Mouse (Mus musculus): ENCODE data around the gene Prdm16.

DNA sequence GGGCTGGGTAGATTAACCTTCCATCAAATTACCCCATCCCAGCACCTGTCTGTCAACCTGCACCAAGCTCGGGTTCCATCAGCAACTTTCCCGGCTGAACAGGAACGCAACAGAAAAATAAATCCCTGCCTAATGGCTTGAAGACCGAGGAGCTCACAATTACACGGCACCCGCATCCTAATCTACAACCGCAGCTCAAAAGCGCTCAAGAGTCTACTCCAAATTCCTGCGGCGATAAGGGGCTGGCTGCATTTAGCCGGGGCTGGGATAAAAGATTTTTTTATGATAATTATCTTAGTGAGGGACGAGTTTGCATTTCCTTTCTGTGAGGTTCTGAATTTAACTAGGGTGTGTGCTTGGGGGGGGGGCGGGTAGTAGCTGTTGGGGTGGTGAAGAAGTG, 284.4 kb downstream of the Prdm16 start:
- TF ChIP-seq CTCF (IDR thresholded peaks at IDR 0.05; ENCODE audit: control insufficient read depth, insufficient read depth, insufficient read length) (no peak), FOSL1 (IDR thresholded peaks at IDR 0.05; ENCODE audit: insufficient read depth, low read length, poor library complexity, severe bottlenecking) (no peak), MAX (IDR thresholded peaks at IDR 0.05) (no peak), CEBPB (IDR thresholded peaks at IDR 0.05; ENCODE audit: low read depth) (no peak)

Measured in C2C12 (cell line).